Mouse (Mus musculus) right cerebral cortex, postnatal 36 days (tissue): Measurements from ENCODE around the gene Slc35b2.

Experiments
- DNase-seq, 2 experiments: peaks; one replicate each; pipeline ENCODE4 v3.0.0; 2022; ENCODE audit warnings: low spot score in 2 of 2, mixed read lengths in 1 of 2

Slc35b2 gene

DNA sequence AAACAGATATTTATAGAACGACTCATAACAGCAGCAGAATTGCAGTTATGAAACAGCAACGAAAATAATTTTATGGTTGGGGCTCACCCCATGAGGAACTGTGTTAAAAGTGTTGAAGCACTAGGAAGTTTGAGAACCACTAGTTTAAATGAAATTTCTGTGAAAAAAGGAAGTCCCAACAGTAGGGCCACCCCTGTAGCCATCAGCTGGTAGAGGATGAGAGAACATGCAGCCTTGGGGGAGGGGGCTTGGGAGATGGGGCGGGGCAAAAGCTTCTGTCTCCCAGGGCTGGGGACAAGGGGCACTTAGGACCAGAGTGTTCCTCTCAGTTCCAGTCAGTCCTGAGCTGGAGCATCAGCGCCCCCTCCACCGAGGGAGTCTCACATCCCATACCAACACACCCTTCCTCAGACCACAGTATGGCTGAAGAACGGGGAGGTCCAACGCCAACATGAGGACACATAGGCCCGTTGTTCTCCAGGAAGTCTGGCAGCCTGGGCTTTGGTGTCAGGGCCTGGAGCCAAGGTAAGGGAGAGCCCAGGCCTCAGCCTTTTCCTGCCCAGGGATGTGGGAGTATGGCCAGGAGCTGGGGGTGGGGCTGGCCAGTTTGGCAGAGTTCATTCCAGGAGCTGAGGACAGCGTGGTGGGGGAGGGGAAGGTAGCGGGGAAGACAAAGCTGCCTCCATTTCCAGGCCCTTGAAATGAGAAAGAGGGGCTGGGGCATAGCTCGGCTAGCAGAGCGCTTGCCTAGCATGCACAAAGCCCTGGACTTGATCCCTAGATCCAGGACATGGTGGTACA lies 20.6 kb downstream of the Slc35b2 start:
- DNase-seq = peak; percentile 42 to 44

DNA sequence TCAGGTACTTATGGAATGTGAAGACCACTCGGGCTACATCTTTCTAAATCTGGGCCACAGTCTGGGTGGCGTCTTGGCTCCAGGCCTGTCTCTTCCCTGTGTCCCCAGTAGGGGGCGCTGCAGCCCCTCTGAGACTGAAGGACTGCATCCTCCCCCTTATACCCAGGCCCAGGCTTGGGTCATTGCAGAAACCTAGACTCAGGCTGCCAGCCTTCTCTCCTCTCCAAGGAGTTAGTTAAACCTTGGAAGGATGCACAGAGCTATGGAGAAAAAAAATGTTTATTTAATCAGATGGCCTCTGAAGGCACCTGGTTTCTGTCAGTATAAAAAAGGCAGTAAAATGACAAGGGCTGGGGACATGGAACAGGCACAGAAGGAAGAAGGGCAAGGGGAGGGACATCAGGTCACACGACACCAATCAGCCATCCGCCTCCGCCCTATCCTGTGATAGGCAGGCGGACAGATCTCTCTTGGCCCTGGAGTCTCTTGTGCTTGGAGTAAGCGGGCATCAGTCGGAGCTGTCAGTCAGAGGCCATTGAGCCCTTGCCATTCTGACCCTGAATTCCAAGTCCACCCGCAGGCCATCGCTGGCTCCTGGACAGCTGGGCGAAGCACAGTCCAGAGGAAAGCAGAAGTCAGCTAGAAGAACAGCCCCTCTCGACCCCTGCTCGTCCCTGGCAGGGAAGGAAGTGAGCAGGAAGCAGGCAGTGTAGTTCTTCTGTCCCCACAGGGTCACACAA lies 21.4 kb downstream of the Slc35b2 start:
- peak; percentile 47 to 59 for DNase-seq

DNA sequence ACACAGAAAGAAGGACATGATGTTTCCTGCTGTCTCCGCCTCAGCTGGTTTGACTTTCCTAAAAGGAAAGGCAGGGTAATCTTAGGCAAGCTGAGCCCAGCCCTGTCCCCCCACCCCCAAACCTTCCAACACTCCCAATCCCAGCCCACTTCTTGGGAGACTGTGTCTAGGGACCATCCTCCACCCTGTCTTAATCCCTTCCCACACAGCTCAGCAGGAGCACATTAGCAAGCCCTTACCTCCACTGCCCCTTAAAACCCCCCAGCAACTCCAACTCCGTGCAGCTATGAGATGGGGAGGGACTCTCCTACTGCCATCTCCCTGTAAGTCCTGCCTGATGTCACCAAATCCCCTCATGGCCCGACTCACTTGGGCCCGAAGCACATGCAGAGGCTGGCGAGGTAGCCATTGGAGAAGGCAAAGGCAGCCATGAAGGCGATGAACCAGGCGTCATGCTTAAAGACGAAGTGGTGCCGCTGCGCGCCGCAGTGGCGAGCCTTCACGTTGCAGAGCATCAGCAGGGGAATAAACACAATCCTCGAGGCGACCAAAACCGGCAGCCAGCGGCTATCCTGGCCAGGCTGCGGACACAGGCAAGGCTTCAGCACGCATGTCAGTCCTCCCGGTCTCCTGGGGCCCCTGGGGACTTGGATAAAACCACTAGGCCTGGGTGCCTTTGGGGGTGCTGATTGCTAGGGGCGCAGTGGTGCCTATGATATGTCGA lies 22.2 kb downstream of the Slc35b2 start:
- no peak for DNase-seq

DNA sequence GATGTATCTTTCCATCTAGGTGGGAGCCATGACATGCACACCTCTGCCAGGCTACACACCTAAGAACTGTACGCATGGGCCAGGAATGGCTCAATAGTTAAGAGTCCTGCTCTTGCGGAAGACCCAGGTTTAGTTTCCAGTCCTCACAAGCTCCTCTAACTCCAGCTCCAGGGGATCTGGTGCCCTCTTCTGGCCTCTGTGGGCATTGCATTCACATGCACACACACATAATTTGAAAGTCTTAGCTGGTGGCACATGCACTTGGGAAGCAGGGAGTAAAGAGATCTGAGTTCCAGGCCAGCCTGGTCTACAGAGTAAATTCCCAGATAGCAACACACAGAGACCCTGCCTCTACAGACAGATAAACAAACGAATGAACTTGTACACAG lies 22.8 kb downstream of the Slc35b2 start:
- no peak for DNase-seq

DNA sequence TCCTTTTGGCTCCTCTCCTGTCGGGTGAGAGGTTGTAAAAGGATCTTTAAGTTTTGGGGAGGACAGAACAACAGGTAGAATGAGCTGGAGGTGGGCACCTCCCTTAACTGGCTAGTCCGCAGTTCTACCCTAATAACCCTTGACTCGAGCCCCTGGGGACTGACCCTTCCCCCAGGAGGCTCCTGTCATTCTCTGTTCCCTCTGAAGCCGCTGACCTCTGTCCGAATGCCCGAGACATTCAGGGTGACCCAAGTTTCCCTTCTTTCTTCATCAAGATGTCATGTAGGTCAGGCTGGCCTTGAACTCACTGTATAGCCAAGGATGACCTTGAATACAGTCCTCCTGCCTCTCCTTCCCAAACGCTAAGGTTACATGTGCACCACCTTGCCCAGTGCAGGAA lies 24.7 kb downstream of the Slc35b2 start:
- no peak for DNase-seq

DNA sequence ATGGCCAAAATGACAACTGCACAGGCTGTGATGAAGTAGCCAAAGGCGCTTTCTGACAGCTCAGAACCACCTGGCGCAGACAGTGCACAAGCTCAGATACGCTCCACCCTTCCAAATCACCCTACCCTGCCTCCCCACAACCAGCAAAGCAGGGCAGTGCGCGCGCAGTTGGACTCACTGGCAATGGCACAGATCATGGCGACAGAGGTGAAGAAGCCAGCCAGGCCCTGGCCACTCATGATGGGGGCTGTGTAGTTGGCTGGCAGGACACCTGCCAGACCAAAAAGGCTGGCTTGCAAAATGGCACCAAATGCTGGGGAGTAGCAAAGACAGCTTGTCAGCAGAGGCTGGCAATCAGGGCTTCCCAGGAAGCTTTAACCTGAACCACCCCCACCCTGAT lies 25.6 kb downstream of the Slc35b2 start:
- DNase-seq = no peak

DNA sequence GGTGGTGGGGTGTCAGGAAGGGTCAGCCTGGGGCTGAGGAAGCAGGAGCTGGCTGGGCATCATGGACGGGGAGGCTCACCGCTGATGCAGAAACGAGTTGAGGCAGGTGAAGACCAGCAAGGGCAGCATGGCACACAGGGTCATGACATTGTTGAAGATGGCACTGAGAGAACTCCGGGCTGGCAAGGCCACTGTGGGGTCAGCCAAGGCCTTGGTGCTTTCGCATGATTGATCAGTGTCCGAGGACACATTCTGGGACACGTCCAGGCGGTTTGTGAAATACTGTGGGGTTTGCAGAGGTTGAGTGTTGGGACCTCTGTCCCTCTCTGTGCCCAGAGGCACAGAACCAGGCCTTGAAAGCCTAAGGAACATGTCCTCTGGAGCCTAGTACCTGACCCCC lies 26.2 kb downstream of the Slc35b2 start:
- no peak for DNase-seq

DNA sequence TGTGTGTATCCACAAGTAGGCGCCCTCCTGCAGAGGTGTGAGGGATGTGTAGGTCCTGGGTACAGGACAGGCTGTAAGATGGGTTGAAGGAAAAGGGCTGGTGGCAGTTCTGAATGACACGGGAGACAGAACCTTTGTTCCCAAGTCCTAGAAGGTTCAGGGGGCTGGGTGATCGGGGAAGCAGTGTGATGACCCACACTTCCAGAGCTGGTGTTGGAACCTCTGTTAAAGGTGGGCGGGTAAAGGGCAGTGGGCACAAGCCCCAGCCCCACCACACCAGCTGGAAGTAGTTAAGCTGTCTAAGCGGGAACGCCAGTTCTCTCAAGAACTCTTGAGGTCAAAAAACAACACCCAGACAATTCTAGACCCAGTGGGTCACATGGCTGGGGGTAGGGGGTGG lies 26.7 kb downstream of the Slc35b2 start:
- no peak for DNase-seq

DNA sequence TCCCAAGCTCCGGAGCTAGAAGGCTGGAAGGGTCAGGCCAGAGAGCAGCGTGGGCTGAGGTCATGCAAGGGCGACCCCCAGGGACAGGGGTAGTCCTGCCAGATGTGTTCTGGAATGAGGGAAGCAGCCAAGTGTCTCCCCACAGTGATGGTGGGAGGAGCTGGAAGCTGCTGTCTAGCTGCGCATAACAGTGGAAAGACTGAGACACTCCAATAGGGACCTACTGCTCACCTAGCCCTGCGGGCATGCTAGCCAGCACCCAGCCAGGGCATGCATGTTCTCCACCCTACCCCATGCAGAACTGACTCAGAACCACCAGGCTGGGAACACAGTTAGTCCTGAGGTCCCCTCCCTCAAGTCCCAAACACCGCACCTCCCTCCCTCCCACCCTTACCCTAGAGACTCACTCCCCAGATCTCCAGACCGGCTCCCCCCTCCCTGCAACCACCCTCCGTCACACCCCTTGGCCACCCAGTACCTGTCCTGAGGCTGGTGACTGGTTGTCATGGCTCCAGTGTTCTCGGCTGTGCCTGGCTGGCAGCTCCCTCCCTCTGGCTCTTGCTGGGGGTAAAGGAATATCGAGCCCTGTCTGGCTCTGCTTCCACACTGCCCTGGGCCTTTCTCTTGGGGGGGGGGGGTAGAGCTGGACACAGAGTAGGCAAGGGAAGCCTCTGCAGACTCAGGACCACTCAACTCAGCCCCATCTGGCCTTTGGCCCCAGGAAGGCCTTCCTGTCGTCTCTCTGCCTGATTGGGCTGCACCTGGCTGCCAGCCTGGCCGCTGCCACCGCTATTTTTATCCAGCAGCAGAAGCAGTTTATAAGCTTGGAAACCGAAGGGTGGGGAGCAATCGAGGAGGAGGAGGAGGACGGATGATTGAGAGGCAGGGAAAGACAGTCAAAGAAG lies 28.3 kb downstream of the Slc35b2 start:
- no peak for DNase-seq

DNA sequence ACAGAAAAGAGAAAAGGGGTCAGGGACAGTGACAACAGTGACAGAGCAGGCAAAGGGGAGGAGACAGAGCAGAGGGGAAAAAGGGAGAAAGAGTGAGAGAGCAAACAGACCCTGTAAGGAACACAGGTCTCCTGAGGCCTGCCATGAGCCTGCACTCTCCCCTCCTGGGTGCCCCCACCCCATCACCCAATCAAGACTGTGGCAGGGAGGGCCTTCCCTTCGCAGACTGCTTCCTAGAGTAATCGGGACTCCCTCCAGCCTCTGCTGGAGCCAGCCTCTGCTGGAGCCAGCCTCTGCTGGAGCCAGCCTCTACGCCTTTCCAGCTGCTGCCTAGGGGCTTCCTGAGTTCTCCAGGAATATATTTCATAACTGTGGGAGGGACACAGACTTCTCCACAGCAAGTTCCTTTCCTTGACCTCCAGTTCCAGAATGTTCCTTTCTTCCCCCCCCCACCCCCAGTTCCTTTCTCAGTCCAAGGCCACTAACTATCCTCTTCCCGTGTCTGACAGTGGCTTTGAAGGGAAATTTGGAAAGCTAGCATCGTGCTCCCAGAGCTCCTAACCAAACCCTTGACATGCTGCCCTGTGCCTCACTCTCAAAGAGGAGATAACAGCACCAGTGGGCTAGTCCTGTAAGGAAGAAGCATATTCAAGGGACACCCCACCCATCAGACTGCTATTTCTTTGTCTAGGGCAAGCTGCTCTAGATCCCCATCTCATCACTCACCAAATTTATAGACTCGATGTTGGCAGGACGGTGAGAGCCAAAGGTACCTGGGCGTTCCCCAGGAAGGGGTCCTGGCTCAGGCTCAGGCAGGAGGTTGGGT lies 29.1 kb downstream of the Slc35b2 start:
- no peak for DNase-seq

DNA sequence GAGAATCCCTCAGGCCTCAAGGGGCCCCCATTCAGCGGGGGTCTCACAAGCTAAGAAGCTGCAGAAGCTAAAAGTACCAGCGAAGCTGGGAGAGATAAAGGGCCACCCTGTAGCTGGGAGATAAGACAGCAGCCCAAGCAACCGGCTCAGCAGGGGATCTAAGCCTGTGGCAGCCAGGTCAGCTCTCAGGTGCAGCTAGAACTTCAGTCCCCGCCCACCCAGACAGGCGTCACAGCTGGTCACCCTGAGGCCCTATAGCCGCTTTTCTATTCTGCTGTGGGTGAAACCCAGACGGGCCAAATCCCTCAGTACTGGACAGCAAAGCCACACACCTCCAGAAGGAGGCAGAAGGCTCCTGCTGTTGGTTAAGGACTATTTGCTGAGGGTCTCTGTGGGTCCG lies 29.8 kb downstream of the Slc35b2 start:
- DNase-seq = no peak

DNA sequence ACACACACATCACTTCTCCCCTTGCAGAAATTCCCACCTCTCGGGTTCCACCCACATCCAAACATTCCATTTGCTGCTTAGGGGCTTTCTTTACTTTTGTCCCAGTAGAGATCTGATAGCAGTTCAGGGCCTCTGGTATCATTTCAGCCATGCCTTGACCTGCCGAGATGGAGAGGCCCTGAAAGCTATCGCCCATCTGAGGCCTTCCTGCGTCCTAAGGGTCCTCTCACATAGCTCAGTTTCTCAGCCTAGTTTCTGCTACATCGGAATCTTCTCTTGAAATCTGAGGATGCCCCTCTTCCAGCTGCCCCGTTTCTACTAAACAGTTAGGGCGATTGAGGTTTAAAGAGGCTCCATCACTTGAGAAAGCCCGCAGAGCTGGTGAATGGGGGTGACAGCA lies 30.5 kb downstream of the Slc35b2 start:
- no peak for DNase-seq

DNA sequence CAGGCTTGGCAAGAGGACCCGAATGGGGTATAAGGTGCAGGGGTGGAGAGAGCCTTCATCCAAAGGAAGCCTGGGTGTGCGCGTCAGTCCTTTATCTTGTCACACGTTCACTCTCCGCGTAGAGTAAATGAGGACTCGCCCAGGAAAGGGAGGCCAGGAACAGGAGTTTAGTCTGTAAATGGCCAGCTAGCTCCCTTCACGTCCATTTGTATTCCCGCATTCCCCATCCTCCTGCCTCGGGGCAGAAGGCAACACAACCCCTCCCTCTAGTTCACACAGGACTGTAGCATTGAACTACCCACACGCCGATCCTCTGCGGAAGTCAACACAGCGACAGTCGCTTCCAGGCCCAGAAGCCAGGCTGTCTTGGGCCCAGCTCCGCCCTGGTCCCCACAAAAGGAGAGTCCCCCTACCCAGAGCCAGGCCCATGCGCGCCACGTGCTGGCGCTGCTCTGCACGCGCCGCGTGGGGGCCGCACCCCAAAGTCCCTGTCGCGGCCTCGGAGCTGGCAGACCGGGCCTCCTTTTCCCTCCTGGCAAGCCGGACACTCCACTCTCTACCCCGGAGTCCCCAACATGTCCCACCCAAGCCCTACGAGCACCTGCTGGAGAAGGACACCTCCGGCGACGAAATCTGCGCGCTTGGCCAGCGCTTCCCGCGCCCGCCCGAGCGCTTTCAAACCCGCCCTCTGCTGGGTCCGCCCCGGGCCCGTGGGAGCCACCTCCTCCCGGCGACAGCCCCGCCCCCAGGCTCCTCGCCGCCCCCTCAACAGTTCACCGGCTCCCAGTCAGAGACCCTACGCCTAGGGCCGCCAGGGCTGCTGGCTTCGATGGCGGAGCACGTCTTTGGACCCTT lies 31.4 kb downstream of the Slc35b2 start:
- DNase-seq = no peak

DNA sequence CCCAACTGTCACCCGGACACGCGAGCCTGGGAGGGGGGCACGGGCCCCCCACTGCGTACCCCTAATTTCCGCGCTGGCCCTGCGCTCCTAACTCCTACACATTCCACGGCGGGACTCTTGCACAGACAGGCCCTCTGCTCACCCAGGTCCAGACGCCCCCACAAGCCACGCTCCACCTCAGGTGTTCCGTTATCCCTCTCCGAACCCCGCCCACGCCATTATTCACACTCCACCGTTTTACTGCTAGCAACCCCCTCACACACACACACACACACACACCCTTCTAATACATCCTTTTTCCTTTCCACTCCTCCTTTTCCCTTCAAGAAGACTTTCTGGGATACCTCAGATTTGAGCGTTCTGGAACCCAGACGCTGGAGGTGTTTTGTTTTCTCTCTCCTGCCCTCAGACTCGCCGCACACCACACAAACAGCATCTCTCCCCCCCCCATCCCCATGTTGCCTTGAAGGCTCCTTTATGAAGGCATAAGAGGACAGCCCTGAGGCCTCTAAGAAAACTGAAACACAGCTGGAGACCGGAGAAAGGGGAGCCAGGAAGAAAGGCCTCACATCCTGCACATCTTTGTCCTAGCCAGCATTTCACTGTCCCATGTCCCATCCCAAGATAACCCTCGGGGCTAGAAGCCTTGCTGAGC lies 32.2 kb downstream of the Slc35b2 start:
- no peak for DNase-seq

DNA sequence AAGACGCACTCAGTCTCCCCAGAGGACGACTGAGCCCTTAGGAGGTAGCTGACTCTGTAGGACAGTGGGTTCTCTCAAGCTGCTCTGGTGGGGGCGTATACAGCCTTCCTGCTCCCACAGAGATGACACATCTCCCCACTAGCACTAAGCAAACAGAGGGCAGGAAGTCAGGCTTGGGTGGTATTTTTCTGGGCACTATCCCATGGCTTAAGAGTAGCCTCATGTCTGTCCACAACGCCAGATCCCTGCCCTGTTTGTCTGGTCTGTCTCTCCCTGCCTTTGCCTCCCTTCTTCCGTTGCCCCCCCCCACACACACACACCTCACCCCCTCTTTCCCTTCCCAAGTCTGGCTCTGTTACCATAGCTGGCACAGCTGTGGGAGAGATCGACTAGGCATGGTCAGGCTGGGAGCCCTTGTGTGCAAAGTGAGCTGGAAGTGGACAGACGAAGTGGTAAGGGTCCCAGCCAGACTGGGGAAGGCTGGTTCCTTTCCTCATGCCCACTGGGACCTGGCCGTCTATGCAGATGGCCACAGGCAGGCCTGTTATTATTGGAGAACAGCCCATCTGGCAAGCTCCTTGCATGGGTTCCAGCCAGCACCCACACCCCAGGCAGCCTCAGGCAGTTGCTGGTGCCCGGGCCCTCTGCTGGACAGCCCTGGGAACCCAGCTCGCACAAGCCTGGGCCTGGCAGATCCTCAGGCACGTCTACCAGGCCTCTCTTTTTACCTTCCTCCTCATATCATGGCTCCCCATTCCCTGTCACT lies 33.1 kb downstream of the Slc35b2 start:
- peak; percentile 41 to 57 for DNase-seq

DNA sequence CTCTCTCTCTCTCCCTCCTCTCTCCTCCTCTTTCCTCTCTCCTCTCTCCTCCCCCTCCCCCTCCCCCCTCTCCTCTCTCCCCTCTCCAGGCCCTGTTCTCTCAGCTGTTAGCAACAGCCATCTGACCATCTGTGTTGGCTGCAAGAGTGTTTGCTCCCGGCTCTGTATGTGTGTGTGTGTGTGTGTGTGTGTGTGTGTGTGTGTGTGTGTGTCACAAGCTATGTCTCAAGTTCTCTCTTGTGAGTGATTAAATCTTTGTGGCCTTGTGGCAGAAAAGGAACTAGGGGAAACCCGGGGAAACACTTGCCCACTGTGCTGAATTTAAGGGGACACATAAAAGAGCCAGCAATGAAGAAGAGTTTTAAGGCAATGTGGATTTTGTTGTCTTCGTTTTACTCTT lies 34.1 kb downstream of the Slc35b2 start:
- no peak for DNase-seq

DNA sequence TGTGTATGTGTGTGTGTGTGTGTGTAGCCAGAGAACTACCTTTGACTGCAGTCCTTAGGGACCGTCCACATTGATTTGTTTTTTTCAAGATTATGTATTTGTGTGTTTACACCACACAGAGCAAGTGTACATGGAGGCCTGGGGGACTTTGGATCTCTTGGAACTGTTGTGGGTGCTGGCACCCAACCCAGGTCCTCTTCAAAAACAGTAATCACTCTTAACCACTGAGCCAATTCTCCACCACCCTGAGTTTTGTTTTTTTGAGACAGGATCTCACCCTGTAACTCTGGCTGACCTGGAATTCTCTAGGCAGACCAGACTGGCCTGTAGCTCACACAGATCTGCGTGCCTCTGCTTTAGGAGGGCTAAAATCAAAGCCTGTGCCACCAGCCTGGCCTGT lies 34.7 kb downstream of the Slc35b2 start:
- DNase-seq = no peak

DNA sequence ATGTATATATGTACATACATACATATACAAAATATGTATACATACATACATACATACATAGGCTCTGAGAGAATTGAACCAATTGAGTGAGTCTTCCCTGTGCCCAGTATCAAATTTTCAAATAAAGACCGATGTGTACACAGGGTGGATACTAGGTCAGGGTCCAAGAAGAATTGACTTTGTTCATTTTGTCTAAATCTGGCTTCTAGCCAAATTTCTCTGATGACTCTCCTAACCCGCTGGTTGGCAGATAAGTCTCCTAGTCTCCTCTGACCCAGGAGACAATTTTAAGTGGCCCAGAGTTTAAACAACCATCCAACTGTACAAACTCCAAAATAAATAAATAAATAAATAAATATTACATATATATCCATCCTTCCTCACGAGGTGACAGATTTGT lies 35.2 kb downstream of the Slc35b2 start:
- no peak for DNase-seq
